Mouse (Mus musculus) cerebellum, adult 2 months (tissue): ENCODE data around the gene Rbm4.
"Not testable (repeated sequence)": the region's sequence is repeated elsewhere in the genome, so short reads cannot be mapped to it uniquely, and the experiment has no call there.

Experiments
- CTCF ChIP-seq: fragments of 200-500 bp; IDR thresholded peaks from 2 replicates; pipeline ENCODE4 v1.5.1; 2011; ENCODE audit warnings: low read depth, mild to moderate bottlenecking, control low read depth, low read length, moderate library complexity, borderline replicate concordance; ENCODE audit not compliant: insufficient read depth
- POLR2A ChIP-seq: fragments of 200-500 bp; IDR thresholded peaks from 2 replicates; pipeline ENCODE4 v1.6.1; 2011; ENCODE audit warnings: low read length, control low read depth, borderline replicate concordance; ENCODE audit not compliant: insufficient read depth

DNA sequence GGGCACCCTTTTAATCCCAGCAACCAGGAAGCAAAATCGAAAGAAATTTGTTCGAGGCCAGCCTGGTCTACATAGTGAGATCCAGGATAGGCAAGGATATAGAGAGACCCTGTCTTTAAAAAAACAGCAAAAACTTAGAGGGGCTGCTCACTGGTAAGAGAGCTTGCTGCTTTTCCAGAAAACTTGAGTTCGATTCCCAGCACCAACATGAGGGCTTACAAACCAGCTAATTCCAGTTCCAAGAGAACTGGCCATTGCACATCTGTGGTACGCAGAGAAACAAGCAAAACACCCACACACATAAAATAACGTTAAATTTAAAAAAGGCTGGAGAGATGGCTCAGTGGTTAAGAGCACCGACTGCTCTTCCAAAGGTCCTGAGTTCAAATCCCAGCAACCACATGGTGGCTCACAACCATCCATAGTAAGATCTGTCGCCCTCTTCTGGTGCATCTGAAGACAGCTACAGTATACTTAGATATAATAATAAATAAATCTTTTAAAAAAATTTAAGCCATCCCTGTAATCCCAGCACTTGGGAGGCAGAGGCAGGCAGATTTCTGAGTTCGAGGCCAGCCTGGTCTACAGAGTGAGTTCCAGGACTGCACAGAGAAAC is 18.7 kb upstream of the Rbm4 start:
- TF ChIP-seq CTCF, POLR2A: not testable (repeated sequence)
